8 mouse cellular contexts compared by ENCODE assay signal in the genomic region with DNA sequence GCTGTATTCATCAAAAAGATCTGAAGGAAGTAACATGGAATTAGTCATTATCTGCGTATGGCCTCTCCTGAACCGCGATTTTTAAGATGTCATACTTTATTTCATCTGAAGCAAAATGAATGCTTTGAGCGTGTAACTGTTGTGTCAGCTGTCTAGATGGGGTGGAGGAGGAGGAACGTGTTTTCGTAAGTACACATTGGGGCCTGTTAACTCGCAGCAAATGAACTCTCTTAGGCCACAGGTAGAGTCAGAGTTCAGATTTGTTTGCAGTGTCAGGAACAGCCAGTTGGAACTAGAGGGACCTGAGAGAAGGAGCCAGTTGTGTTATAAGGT. TPM values are rescaled to one million over a fixed set of nuclear protein-coding genes. Genes with fewer than 3 reads are reported as not detected.
DNase-seq lines count a peak whose midpoint lies in the region; ATAC-seq and TF ChIP-seq lines count a peak whose summit lies in the region.

No protein-coding gene starts in this region.

- no peak for ATAC-seq in heart, embryonic 16.5 days (replicated peaks; ENCODE audit: extremely low read depth, insufficient read depth, low FRiP score)
- ATAC-seq in limb, embryonic 15.5 days (ENCODE audit: insufficient number of reproducible peaks, low FRiP score, low TSS enrichment, low read depth): no peak
- ATAC-seq in neural tube, embryonic 13.5 days (ENCODE audit: low read depth): no peak

- no peaks in the 10 kb centered on the region; the same call in none of the 2 replicates for H3K4me1 ChIP-seq in bone marrow, adult 2 months (ENCODE audit: control insufficient read depth, insufficient read depth, low read length)
- H3K4me1 ChIP-seq in heart, embryonic 16.5 days (ENCODE audit: control insufficient read depth, insufficient read depth, low read length): peaks cover 4% of the 10 kb centered on the region
- peaks cover 9% of the 10 kb centered on the region; the same call in 1 of the 2 replicates for H3K4me1 ChIP-seq in limb, embryonic 15.5 days
- peaks cover 24% of the 10 kb centered on the region for H3K4me1 ChIP-seq in neural tube, embryonic 13.5 days (replicated peaks)

- no peaks in the 10 kb centered on the region for H3K9me3 ChIP-seq in heart, embryonic 16.5 days (replicated peaks; ENCODE audit: control insufficient read depth, low read length)
- no peaks in the 10 kb centered on the region for H3K9me3 ChIP-seq in limb, embryonic 15.5 days
- H3K9me3 ChIP-seq in neural tube, embryonic 13.5 days: no peaks in the 10 kb centered on the region

- TF ChIP-seq CTCF in left cerebral cortex, adult 2 months (IDR thresholded peaks at IDR 0.05): no peak
- no peak for TF ChIP-seq CTCF in bone marrow, adult 2 months (IDR thresholded peaks at IDR 0.05; ENCODE audit: control insufficient read depth, insufficient read depth, low read length)

- H3K4me3 ChIP-seq in left cerebral cortex, adult 2 months: peak overlapping the region; percentile 96
- H3K4me3 ChIP-seq in bone marrow, adult 2 months (replicated peaks; ENCODE audit: control insufficient read depth, low read depth, low read length): peak overlapping the region; percentile 87
- H3K4me3 ChIP-seq in heart, embryonic 16.5 days (ENCODE audit: low read length): peak overlapping the region; percentile 94
- peak overlapping the region; percentile 87 for H3K4me3 ChIP-seq in limb, embryonic 15.5 days
- peak overlapping the region; percentile 94 for H3K4me3 ChIP-seq in neural tube, embryonic 13.5 days

- peak overlapping the region; percentile 97 for H3K4me2 ChIP-seq in heart, embryonic 16.5 days (ENCODE audit: low read depth, low read length)
- H3K4me2 ChIP-seq in limb, embryonic 15.5 days: peak overlapping the region; percentile 87
- peak overlapping the region; percentile 76 for H3K4me2 ChIP-seq in neural tube, embryonic 13.5 days

- TF ChIP-seq POLR2A in bone marrow, adult 2 months (IDR thresholded peaks at IDR 0.05; ENCODE audit: borderline replicate concordance, control insufficient read depth, low read depth, low read length): no peak

- intact Hi-C loops in left cerebral cortex, adult 2 months (cut with DNase I): loop anchor here (10.0 kb wide), 1 partner anchor 148 kb away; no protein-coding TSS in a partner anchor
- intact Hi-C loops in left cerebral cortex, postnatal 10 days (cut with DNase I): loop anchor here (5.0 kb wide), 1 partner anchor 70 kb away; no protein-coding TSS in a partner anchor

- H3K27me3 ChIP-seq in heart, embryonic 16.5 days (ENCODE audit: control insufficient read depth, insufficient read depth, low read length): peaks cover 4% of the 10 kb centered on the region; the same call in 1 of the 2 replicates
- peaks cover 11% of the 10 kb centered on the region for H3K27me3 ChIP-seq in limb, embryonic 15.5 days
- H3K27me3 ChIP-seq in neural tube, embryonic 13.5 days: no peaks in the 10 kb centered on the region; the same call in 1 of the 2 replicates

- under 1% methylated on average over 7 of the region's 7 CpGs for whole genome bisulfite sequencing in bone marrow, adult 2 months
- WGBS in heart, embryonic 16.5 days: 15% methylated on average over 7 of the region's 7 CpGs
- WGBS in limb, embryonic 15.5 days: 7% methylated on average over 7 of the region's 7 CpGs
- 3% methylated on average over 7 of the region's 7 CpGs for WGBS in neural tube, embryonic 13.5 days

- no peak overlapping the region; the same call in 1 of the 2 replicates for H3K27ac ChIP-seq in left cerebral cortex, adult 2 months
- no peak overlapping the region for H3K27ac ChIP-seq in bone marrow, adult 2 months (ENCODE audit: control insufficient read depth, insufficient read depth, low read depth, low read length, poor library complexity)
- no peak overlapping the region for H3K27ac ChIP-seq in heart, embryonic 16.5 days (ENCODE audit: low read length)
- no peak overlapping the region for H3K27ac ChIP-seq in limb, embryonic 15.5 days
- H3K27ac ChIP-seq in neural tube, embryonic 13.5 days (replicated peaks): no peak overlapping the region

- no peak for DNase-seq in left cerebral cortex, adult 2 months (ENCODE audit: extremely low spot score in 1 of 2, low spot score in 2 of 2)
- no peak for DNase-seq in left cerebral cortex, postnatal 10 days (ENCODE audit: extremely low spot score in 1 of 2, low spot score in 2 of 2)
- no peak for DNase-seq in cerebellum, adult 8-10 months
- DNase-seq in cerebellum, postnatal 36 days: no peak

- H3K36me3 ChIP-seq in heart, embryonic 16.5 days (ENCODE audit: control insufficient read depth, insufficient read depth): no peaks in the 10 kb centered on the region
- H3K36me3 ChIP-seq in limb, embryonic 15.5 days: no peaks in the 10 kb centered on the region
- H3K36me3 ChIP-seq in neural tube, embryonic 13.5 days: no peaks in the 10 kb centered on the region

- peak overlapping the region; percentile 93 for H3K9ac ChIP-seq in heart, embryonic 16.5 days (ENCODE audit: low read length)
- peak overlapping the region; percentile 90 for H3K9ac ChIP-seq in limb, embryonic 15.5 days
- H3K9ac ChIP-seq in neural tube, embryonic 13.5 days: peak overlapping the region; percentile 91

RNA-seq across cellular contexts. Expression of a gene that starts 2.3 kb away (rescaled TPM):
- total RNA-seq in left cerebral cortex, adult 2 months (2021): 10 to 100 TPM; 38.4 to 38.8 TPM
- total RNA-seq in left cerebral cortex, postnatal 10 days (2021): 10 to 100 TPM; 26.7 TPM
- 7.7 and 8.9 TPM in 2 replicates for polyA plus RNA-seq in bone marrow, adult 2 months (2011; ENCODE audit: insufficient read depth, insufficient read length, low replicate concordance, missing spikeins)
- 9.2 and 9.5 TPM in 2 replicates for polyA plus RNA-seq in heart, embryonic 16.5 days (2015; fragmentation: Nextera tagmentation; extraction: Ambion mirVana)
- polyA plus RNA-seq in limb, embryonic 15.5 days (2015; fragmentation: Nextera tagmentation; extraction: Ambion mirVana): 11.3 and 14.1 TPM in 2 replicates
- 14.7 and 15.6 TPM in 2 replicates for polyA plus RNA-seq in neural tube, embryonic 13.5 days (2015; fragmentation: Nextera tagmentation; extraction: Ambion mirVana)
